Mouse (Mus musculus) ES-Bruce4 (cell line): ENCODE measurements around the gene Chrna3.

ENCODE experiments used
- CTCF ChIP-seq: IDR thresholded peaks from one replicate; pipeline ENCODE4 v1.8.1; 2011; ENCODE audit warnings: low read depth, low read length
- EP300 ChIP-seq: IDR thresholded peaks from 2 replicates; pipeline ENCODE4 v1.6.1; 2011; ENCODE audit warnings: low read depth, low read length; ENCODE audit not compliant: insufficient read depth
- POLR2A ChIP-seq: IDR thresholded peaks from one replicate; pipeline ENCODE4 v1.8.1; 2011; ENCODE audit warnings: low read length; ENCODE audit not compliant: insufficient read depth

- TF ChIP-seq POLR2A: no peak
- TF ChIP-seq CTCF: no peak
- no peak for TF ChIP-seq EP300
Measured at GRCm38 (mm10) chr9:54990362-54990761, 36.0 kb downstream of the Chrna3 start.
